Comparison of ENCODE assay signal across 8 mouse cellular contexts in the genomic region with DNA sequence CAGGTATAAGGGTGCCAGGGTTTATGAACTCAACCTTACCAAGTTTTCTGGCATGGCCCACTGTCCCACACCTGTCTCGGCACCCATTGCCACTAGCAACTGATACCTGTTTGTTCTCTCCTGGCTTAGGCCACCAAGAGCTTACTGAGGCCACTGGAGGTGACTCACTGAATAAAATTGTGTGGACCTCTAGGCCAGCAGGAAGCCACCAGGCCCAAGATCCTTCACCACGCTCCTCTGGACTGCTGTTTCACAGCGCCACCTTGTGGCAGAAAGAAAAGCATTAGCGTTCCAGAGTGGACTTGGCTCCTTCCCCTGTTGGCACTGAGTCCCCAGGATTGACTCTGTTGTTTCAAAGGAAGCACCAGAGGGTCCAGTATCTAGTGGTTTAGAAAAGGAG. TPM values are rescaled to one million over a fixed set of nuclear protein-coding genes. Genes with fewer than 3 reads are reported as not detected.
A peak's percentile ranks its signal among the peaks of the same experiment; 100 is the strongest.
DNase-seq lines count a peak whose midpoint lies in the region; ATAC-seq and TF ChIP-seq lines count a peak whose summit lies in the region.

No protein-coding gene starts in this region.

- peak; percentile 64 for DNase-seq in neural tube, embryonic 10.5 days (ENCODE audit: extremely low spot score, low spot score)
- peak; percentile 70 to 76 for DNase-seq in cerebellum, adult 18-20 months
- DNase-seq in frontal cortex, postnatal 25 days (ENCODE audit: low spot score in 2 of 2), result peak; percentile 53 to 70
- peak; percentile 91 for DNase-seq in hindbrain, postnatal 0 days (ENCODE audit: low spot score)
- peak; percentile 70 to 79 for DNase-seq in left cerebral cortex, postnatal 25 days (ENCODE audit: low spot score in 2 of 2)
- peak; percentile 86 for DNase-seq in midbrain, postnatal 0 days (ENCODE audit: low spot score)

- no peaks in the 10 kb centered on the region for H3K9me3 ChIP-seq in neural tube, embryonic 15.5 days (replicated peaks)
- H3K9me3 ChIP-seq in hindbrain, postnatal 0 days (ENCODE audit: low read length), result no peaks in the 10 kb centered on the region
- H3K9me3 ChIP-seq in midbrain, postnatal 0 days (ENCODE audit: low read length), result no peaks in the 10 kb centered on the region

- TF ChIP-seq POLR2A in testis, adult 2 months (IDR thresholded peaks at IDR 0.05; ENCODE audit: control insufficient read depth, low read depth, low read length), result no peak

- no peak overlapping the region for H3K9ac ChIP-seq in neural tube, embryonic 15.5 days (replicated peaks)
- no peak overlapping the region for H3K9ac ChIP-seq in hindbrain, postnatal 0 days (replicated peaks; ENCODE audit: low read length)
- H3K9ac ChIP-seq in midbrain, postnatal 0 days (replicated peaks; ENCODE audit: low read length, poor library complexity, severe bottlenecking), result no peak overlapping the region

- 27% methylated on average over 4 of the region's 4 CpGs for WGBS in neural tube, embryonic 15.5 days
- 28% methylated on average over 4 of the region's 4 CpGs for WGBS in hindbrain, postnatal 0 days
- WGBS in midbrain, postnatal 0 days, result 32% methylated on average over 4 of the region's 4 CpGs

- intact Hi-C loops in left cerebral cortex, postnatal 25 days (cut with DNase I), result loop anchor here (1.0 to 2.0 kb wide), 2 partner anchors 80 to 321 kb away; no protein-coding TSS in a partner anchor

- no peaks in the 10 kb centered on the region for H3K27me3 ChIP-seq in neural tube, embryonic 15.5 days (replicated peaks)
- no peaks in the 10 kb centered on the region for H3K27me3 ChIP-seq in hindbrain, postnatal 0 days (ENCODE audit: insufficient read depth, low read length)
- no peaks in the 10 kb centered on the region for H3K27me3 ChIP-seq in midbrain, postnatal 0 days (ENCODE audit: insufficient read depth, low read length)
- H3K27me3 ChIP-seq in testis, adult 2 months (ENCODE audit: control insufficient read depth, insufficient read depth, low read length), result no peaks in the 10 kb centered on the region

- no peak overlapping the region for H3K4me3 ChIP-seq in neural tube, embryonic 15.5 days (replicated peaks)
- H3K4me3 ChIP-seq in hindbrain, postnatal 0 days (ENCODE audit: low read length), result no peak overlapping the region
- no peak overlapping the region for H3K4me3 ChIP-seq in midbrain, postnatal 0 days (ENCODE audit: low read depth, low read length)
- no peak overlapping the region for H3K4me3 ChIP-seq in testis, adult 2 months (ENCODE audit: control insufficient read depth, low read depth, low read length)

- ATAC-seq in neural tube, embryonic 15.5 days (ENCODE audit: low FRiP score), result no peak; the same call in 1 of the 2 replicates
- ATAC-seq in hindbrain, postnatal 0 days, result peak; percentile 65
- ATAC-seq in midbrain, postnatal 0 days (ENCODE audit: low FRiP score), result no peak

- H3K4me1 ChIP-seq in neural tube, embryonic 15.5 days, result no peaks in the 10 kb centered on the region
- no peaks in the 10 kb centered on the region for H3K4me1 ChIP-seq in hindbrain, postnatal 0 days (ENCODE audit: insufficient read depth, low read length)
- no peaks in the 10 kb centered on the region for H3K4me1 ChIP-seq in midbrain, postnatal 0 days (ENCODE audit: insufficient read depth, low read length)
- H3K4me1 ChIP-seq in testis, adult 2 months (ENCODE audit: control insufficient read depth, insufficient read depth, low read length), result no peaks in the 10 kb centered on the region

- no peaks in the 10 kb centered on the region for H3K36me3 ChIP-seq in neural tube, embryonic 15.5 days
- H3K36me3 ChIP-seq in hindbrain, postnatal 0 days (ENCODE audit: insufficient read depth, low read length), result no peaks in the 10 kb centered on the region
- no peaks in the 10 kb centered on the region for H3K36me3 ChIP-seq in midbrain, postnatal 0 days (ENCODE audit: insufficient read depth, low read length)
- H3K36me3 ChIP-seq in testis, adult 2 months (ENCODE audit: control insufficient read depth, insufficient read depth, low read length), result no peaks in the 10 kb centered on the region

- TF ChIP-seq CTCF in hindbrain, postnatal 0 days (IDR thresholded peaks at IDR 0.05; ENCODE audit: low read depth), result peak; percentile 91
- TF ChIP-seq CTCF in midbrain, postnatal 0 days (IDR thresholded peaks at IDR 0.05), result peak; percentile 90
- TF ChIP-seq CTCF in testis, adult 2 months (IDR thresholded peaks at IDR 0.05; ENCODE audit: control insufficient read depth, insufficient read depth, insufficient replicate concordance, low read depth, low read length), result peak; percentile 90

- H3K27ac ChIP-seq in neural tube, embryonic 15.5 days (replicated peaks), result no peak overlapping the region
- no peak overlapping the region for H3K27ac ChIP-seq in hindbrain, postnatal 0 days
- no peak overlapping the region for H3K27ac ChIP-seq in midbrain, postnatal 0 days (ENCODE audit: low read depth, low read length)
- no peak overlapping the region for H3K27ac ChIP-seq in testis, adult 2 months (ENCODE audit: control insufficient read depth, insufficient read depth, low read depth, low read length)

- H3K4me2 ChIP-seq in neural tube, embryonic 15.5 days, result no peak overlapping the region
- H3K4me2 ChIP-seq in hindbrain, postnatal 0 days (ENCODE audit: low read depth, low read length), result no peak overlapping the region
- no peak overlapping the region for H3K4me2 ChIP-seq in midbrain, postnatal 0 days (ENCODE audit: low read depth, low read length, poor library complexity, severe bottlenecking)

RNA-seq across cellular contexts. Expression of a gene that starts 16.6 kb away (rescaled TPM):
- polyA plus RNA-seq in neural tube, embryonic 15.5 days (2015; fragmentation: Nextera tagmentation; extraction: Ambion mirVana), result 41.7 and 51.5 TPM in 2 replicates
- 100 and 111 TPM in 2 replicates for total RNA-seq in hindbrain, postnatal 0 days (2014; rRNA removed)
- polyA plus RNA-seq in hindbrain, postnatal 0 days (2015; fragmentation: Nextera tagmentation; extraction: Ambion mirVana), result 50.1 and 50.7 TPM in 2 replicates
- total RNA-seq in left cerebral cortex, postnatal 25 days (2021), result 100 to 1,000 TPM; 158 to 161 TPM
- total RNA-seq in midbrain, postnatal 0 days (2014; rRNA removed), result 104 and 121 TPM in 2 replicates
- polyA plus RNA-seq in midbrain, postnatal 0 days (2015; fragmentation: Nextera tagmentation; extraction: Ambion mirVana), result 55.2 and 59.1 TPM in 2 replicates
- polyA plus RNA-seq in testis, adult 2 months (2012; rRNA removed), result 146 and 168 TPM in 2 replicates

RNA-seq across cellular contexts. Expression of a gene that starts 23.2 kb away (rescaled TPM):
- 15.4 and 18.4 TPM in 2 replicates for polyA plus RNA-seq in neural tube, embryonic 15.5 days (2015; fragmentation: Nextera tagmentation; extraction: Ambion mirVana)
- 63.0 and 76.0 TPM in 2 replicates for total RNA-seq in hindbrain, postnatal 0 days (2014; rRNA removed)
- polyA plus RNA-seq in hindbrain, postnatal 0 days (2015; fragmentation: Nextera tagmentation; extraction: Ambion mirVana), result 14.7 and 15.6 TPM in 2 replicates
- total RNA-seq in left cerebral cortex, postnatal 25 days (2021), result 10 to 100 TPM; 26.5 to 28.9 TPM
- total RNA-seq in midbrain, postnatal 0 days (2014; rRNA removed), result 58.3 and 67.8 TPM in 2 replicates
- 16.2 and 17.2 TPM in 2 replicates for polyA plus RNA-seq in midbrain, postnatal 0 days (2015; fragmentation: Nextera tagmentation; extraction: Ambion mirVana)
- 6.1 and 9.9 TPM in 2 replicates for polyA plus RNA-seq in testis, adult 2 months (2012; rRNA removed)
